Mouse (Mus musculus) midbrain, embryonic 11.5 days (tissue): Measurements from ENCODE around the gene Cntn3. TPM values are rescaled to one million over a fixed set of nuclear protein-coding genes. Genes with fewer than 3 reads are reported as not detected.

Experiments used
- ATAC-seq: fragments of 200-750 bp; cut with Nextera tagmentation; 2 replicates; pipeline ENCODE4 v1.8.0; 2017; ENCODE audit warnings: moderate TSS enrichment, moderate library complexity; ENCODE audit not compliant: low FRiP score
- DNase-seq: peaks from one replicate; pipeline ENCODE4 v3.0.0; 2015; ENCODE audit warnings: low spot score; ENCODE audit errors: missing footprints
- H3K27ac ChIP-seq: fragments of 300-500 bp; sonication (generic); 2 replicates; pipeline ENCODE4 v1.5.1; 2014; ENCODE audit warnings: low read depth, low read length
- H3K27me3 ChIP-seq: fragments of 300-500 bp; sonication (generic); 2 replicates; pipeline ENCODE4 v1.6.1; 2014; ENCODE audit warnings: mild to moderate bottlenecking, low read length, moderate library complexity, mixed read lengths; ENCODE audit not compliant: control insufficient read depth, insufficient read depth
- H3K36me3 ChIP-seq: fragments of 300-500 bp; sonication (generic); 2 replicates; pipeline ENCODE4 v1.6.1; 2014; ENCODE audit warnings: mild to moderate bottlenecking, low read length, moderate library complexity, mixed read lengths; ENCODE audit not compliant: control insufficient read depth, insufficient read depth
- H3K4me1 ChIP-seq: fragments of 300-500 bp; sonication (generic); 2 replicates; pipeline ENCODE4 v1.6.1; 2014; ENCODE audit warnings: low read length; ENCODE audit not compliant: control insufficient read depth, insufficient read depth
- H3K4me2 ChIP-seq: fragments of 300-500 bp; sonication (generic); 2 replicates; pipeline ENCODE4 v1.6.1; 2014; ENCODE audit warnings: mild to moderate bottlenecking, moderate library complexity
- H3K4me3 ChIP-seq: fragments of 300-500 bp; sonication (generic); 2 replicates; pipeline ENCODE4 v1.5.1; 2014; ENCODE audit warnings: low read depth, low read length
- H3K9ac ChIP-seq: fragments of 300-500 bp; sonication (generic); 2 replicates; pipeline ENCODE4 v1.6.1; 2014; ENCODE audit warnings: low read length
- H3K9me3 ChIP-seq: fragments of 300-500 bp; sonication (generic); 2 replicates; pipeline ENCODE4 v1.6.1; 2016; ENCODE audit warnings: low read length; ENCODE audit not compliant: control insufficient read depth
- WGBS: fragments of 180-500 bp; shearing (Covaris S2); extraction: QIAGEN DNeasy Blood & Tissue Kit; methylation state at CpG from one replicate; pipeline ENCODE4 v1.1.7; 2014; 5-methylcytosine and 5-hydroxymethylcytosine counted together
- polyA plus RNA-seq: library from polyadenylated mRNA; unstranded; fragments of >200 nt; fragmentation: Nextera tagmentation; extraction: Ambion mirVana; gene quantifications from 2 replicates; pipeline ENCODE4 v1.2.1, GENCODE M21; 2014

The Cntn3 gene
- polyA plus RNA-seq, 1 experiment from 2014 or later = 1.4 TPM

DNA sequence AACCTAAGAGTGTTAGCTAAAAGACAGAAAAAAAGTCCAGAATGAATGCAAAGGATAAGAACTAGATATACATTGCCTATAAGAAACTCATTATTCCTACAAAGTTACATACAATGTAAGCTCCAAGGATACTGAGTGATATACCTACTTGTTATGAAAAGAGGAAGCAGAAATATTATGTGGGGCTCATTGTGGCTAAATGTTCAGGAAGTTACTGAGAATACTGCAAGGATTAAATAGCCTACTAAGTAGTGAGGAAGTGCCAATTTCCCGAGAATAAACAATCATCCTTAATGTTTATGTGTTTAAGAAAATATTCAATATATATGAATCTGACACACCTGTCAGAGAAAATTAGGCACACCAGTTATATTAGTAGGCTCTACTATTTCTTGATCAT, 341.9 kb downstream of the Cntn3 start:
- no peaks in the 10 kb centered on the region for H3K4me1 ChIP-seq
- no peak for ATAC-seq
- no peak for DNase-seq
- no peak overlapping the region for H3K4me2 ChIP-seq
- no peaks in the 10 kb centered on the region for H3K9me3 ChIP-seq
- no peak overlapping the region for H3K27ac ChIP-seq
- no peaks in the 10 kb centered on the region for H3K27me3 ChIP-seq
- no peak overlapping the region for H3K9ac ChIP-seq
- no peak overlapping the region for H3K4me3 ChIP-seq
- H3K36me3 ChIP-seq = no peaks in the 10 kb centered on the region
- 83% methylated on average over 1 of the region's 1 CpGs for WGBS

DNA sequence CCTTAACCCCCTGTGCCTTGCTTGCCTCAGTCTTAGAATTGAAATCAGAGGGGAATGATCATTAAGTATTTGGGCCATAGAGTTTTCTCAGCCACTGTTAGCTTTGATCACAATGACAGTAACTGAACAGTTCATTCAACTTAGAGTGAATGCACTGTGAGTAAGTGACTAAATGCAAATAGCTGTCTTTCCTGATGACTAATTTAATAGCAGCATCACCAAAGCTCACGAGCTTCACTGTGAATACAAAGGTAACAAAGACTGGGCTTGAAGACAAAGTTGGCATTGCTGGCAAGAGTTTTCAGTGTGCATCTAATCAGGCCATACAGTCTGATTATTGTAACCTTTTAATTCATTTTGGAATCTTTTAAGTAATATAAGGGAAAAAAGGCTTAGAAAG, 386.6 kb downstream of the Cntn3 start:
- no peaks in the 10 kb centered on the region for H3K36me3 ChIP-seq
- DNase-seq = no peak
- no peak for ATAC-seq
- H3K4me2 ChIP-seq = no peak overlapping the region
- H3K9me3 ChIP-seq = no peaks in the 10 kb centered on the region
- H3K4me1 ChIP-seq = no peaks in the 10 kb centered on the region
- WGBS = 56% methylated on average over 1 of the region's 1 CpGs
- no peak overlapping the region for H3K27ac ChIP-seq
- H3K27me3 ChIP-seq = no peaks in the 10 kb centered on the region
- no peak overlapping the region for H3K4me3 ChIP-seq
- no peak overlapping the region for H3K9ac ChIP-seq

DNA sequence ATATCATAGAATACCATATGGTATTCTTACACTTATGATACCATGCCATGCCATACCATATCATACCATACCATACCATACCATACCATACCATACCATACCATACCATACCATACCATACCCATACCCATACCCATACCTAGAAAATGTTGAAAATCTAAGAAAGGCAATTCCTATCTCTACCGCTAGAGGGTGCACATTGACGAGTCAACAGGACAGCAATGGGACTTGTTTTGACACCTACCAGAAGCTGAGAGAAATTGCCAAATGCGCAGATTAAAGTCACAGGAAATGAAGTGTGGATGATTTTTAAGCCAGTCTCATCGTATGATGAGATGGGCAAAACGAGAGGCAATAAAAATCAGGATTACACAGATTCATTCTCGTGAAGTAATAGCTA, 402.0 kb downstream of the Cntn3 start:
- no peak overlapping the region for H3K27ac ChIP-seq
- no peaks in the 10 kb centered on the region for H3K27me3 ChIP-seq
- H3K4me3 ChIP-seq = no peak overlapping the region
- no peaks in the 10 kb centered on the region for H3K4me1 ChIP-seq
- H3K36me3 ChIP-seq = no peaks in the 10 kb centered on the region
- ATAC-seq = peak; percentile 63; the same call in 1 of the 2 replicates
- H3K9ac ChIP-seq = no peak overlapping the region
- no peaks in the 10 kb centered on the region for H3K9me3 ChIP-seq
- WGBS = 45% methylated on average over 6 of the region's 6 CpGs
- H3K4me2 ChIP-seq = no peak overlapping the region
- DNase-seq = peak; percentile 94

DNA sequence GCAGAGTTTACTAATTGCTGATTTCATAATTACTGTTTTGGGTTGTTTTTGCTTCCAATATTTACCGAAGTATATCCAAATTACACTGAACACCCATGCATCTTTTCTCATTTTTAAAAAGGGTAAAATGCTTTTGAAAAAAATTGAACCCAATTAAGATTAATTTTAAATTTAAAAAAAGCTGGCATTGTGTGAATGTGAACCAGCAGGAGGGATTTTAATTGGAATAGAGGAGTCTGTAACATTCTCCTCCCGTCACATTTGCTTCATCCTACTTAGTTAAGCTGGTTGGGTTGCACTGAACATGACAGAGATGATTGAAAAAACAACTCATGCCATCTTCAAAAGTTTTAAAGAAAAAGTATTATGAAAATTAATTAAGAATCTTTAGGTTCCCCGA, 411.7 kb downstream of the Cntn3 start:
- ATAC-seq = no peak
- Histone ChIP-seq H3K4me3 (no peak overlapping the region), H3K27ac (no peak overlapping the region), H3K4me2 (no peak overlapping the region), H3K27me3 (no peaks in the 10 kb centered on the region), H3K9me3 (no peaks in the 10 kb centered on the region), H3K9ac (no peak overlapping the region), H3K36me3 (no peaks in the 10 kb centered on the region), H3K4me1 (no peaks in the 10 kb centered on the region)
- 83% methylated on average over 3 of the region's 3 CpGs for WGBS
- DNase-seq = no peak

DNA sequence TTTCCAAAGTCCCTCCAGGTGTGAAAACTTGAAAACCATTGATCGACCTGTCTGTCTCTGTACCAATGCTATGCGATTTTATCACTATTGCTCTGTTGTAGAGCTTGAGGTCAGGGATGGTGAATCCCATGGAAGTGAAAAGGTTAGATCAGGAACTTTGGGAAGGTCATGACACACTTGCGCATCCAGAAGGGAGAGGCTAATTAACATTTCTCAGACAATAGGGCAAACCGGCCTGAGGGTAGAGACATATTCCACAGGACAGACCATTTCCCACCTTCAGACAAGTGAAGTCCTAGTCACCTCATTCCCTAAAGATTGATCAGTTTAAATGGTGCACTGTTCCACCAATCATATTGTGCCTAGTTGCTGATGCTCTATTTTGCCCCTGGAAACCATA, 451.2 kb downstream of the Cntn3 start:
- Histone ChIP-seq H3K9ac (no peak overlapping the region), H3K9me3 (no peaks in the 10 kb centered on the region), H3K4me3 (no peak overlapping the region), H3K4me2 (no peak overlapping the region), H3K36me3 (no peaks in the 10 kb centered on the region), H3K4me1 (no peaks in the 10 kb centered on the region), H3K27me3 (no peaks in the 10 kb centered on the region), H3K27ac (no peak overlapping the region)
- WGBS = 94% methylated on average over 4 of the region's 4 CpGs
- ATAC-seq (no peak), DNase-seq (no peak)

DNA sequence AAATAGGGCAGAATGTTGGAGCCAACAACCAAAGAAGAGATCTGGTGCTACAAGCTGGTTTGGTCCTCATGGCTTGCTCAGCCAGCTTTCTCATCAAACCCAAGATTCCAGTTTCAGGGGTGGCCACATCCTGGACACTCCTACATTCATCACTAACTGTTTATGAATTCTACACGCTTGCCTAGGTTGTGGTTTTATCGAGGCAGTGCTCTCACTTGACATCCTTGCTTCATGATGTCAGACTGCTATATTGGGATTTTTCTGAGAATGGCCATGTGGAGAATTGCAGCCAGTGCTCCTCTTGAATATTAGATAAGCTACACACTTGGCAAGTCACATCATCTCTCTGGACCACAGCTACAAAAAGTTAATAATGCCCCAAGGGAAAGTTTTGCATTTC, 452.9 kb downstream of the Cntn3 start:
- Histone ChIP-seq H3K27ac (no peak overlapping the region), H3K36me3 (no peaks in the 10 kb centered on the region), H3K4me1 (no peaks in the 10 kb centered on the region), H3K4me3 (no peak overlapping the region), H3K27me3 (no peaks in the 10 kb centered on the region), H3K4me2 (no peak overlapping the region), H3K9me3 (no peaks in the 10 kb centered on the region), H3K9ac (no peak overlapping the region)
- 81% methylated on average over 2 of the region's 2 CpGs for WGBS
- ATAC-seq (no peak), DNase-seq (no peak)

DNA sequence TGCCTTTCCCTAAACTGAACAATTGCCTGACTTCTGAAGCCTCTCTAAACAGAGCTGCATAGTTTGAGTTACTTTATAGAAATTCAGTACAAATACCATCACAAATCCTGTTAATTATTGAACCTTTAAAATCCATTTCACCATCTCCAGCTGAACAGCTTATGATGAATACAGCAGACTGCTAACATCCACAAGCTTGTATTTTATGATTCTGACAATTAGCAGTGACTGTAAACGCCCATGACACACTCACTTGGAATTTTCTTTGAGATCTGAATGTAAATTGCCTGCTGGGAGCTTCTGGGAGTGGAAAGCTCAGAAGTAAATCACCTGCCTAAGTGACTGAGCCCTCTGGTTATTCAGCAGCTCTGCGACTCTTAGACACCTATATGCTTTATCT, 459.3 kb downstream of the Cntn3 start:
- no peaks in the 10 kb centered on the region for H3K36me3 ChIP-seq
- ATAC-seq (no peak), DNase-seq (no peak)
- H3K4me1 ChIP-seq = no peaks in the 10 kb centered on the region
- H3K27ac ChIP-seq = no peak overlapping the region
- no peaks in the 10 kb centered on the region for H3K27me3 ChIP-seq
- no peak overlapping the region for H3K9ac ChIP-seq
- H3K4me3 ChIP-seq = no peak overlapping the region
- no peak overlapping the region for H3K4me2 ChIP-seq
- WGBS = 69% methylated on average over 2 of the region's 2 CpGs
- H3K9me3 ChIP-seq = no peaks in the 10 kb centered on the region
